Mouse (Mus musculus) lung, embryonic 14.5 days (tissue): ENCODE results near the gene Dclk1. TPM values are rescaled to one million over a fixed set of nuclear protein-coding genes. Genes with fewer than 3 reads are reported as not detected.

Experiments used
- ATAC-seq: fragments of 200-750 bp; cut with Nextera tagmentation; 2 replicates; pipeline ENCODE4 v1.8.0; 2017; ENCODE audit warnings: mild to moderate bottlenecking, moderate TSS enrichment, moderate library complexity; ENCODE audit not compliant: insufficient read depth
- DNase-seq: peaks from one replicate; pipeline ENCODE4 v3.0.0-alpha.2; 2015
- H3K27ac ChIP-seq: fragments of 300-500 bp; sonication (generic); 2 replicates; pipeline ENCODE4 v1.5.1; 2014; ENCODE audit warnings: low read depth, mild to moderate bottlenecking, moderate library complexity
- H3K27me3 ChIP-seq: fragments of 300-500 bp; sonication (generic); 2 replicates; pipeline ENCODE4 v1.6.1; 2014; ENCODE audit warnings: low read length, control low read depth; ENCODE audit not compliant: insufficient read depth
- H3K36me3 ChIP-seq: fragments of 300-500 bp; sonication (generic); 2 replicates; pipeline ENCODE4 v1.6.1; 2014; ENCODE audit warnings: control low read depth; ENCODE audit not compliant: insufficient read depth
- H3K4me1 ChIP-seq: fragments of 300-500 bp; sonication (generic); 2 replicates; pipeline ENCODE4 v1.6.1; 2014; ENCODE audit warnings: antibody characterized with exemption, control low read depth; ENCODE audit not compliant: insufficient read depth
- H3K4me2 ChIP-seq: fragments of 300-500 bp; sonication (generic); 2 replicates; pipeline ENCODE4 v1.6.1; 2014; ENCODE audit warnings: mild to moderate bottlenecking
- H3K4me3 ChIP-seq: fragments of 300-500 bp; sonication (generic); 2 replicates; pipeline ENCODE4 v1.5.1; 2014; ENCODE audit warnings: low read depth, low read length
- H3K9ac ChIP-seq: fragments of 300-500 bp; sonication (generic); 2 replicates; pipeline ENCODE4 v1.6.1; 2014
- H3K9me3 ChIP-seq: fragments of 300-500 bp; sonication (generic); 2 replicates; pipeline ENCODE4 v1.6.1; 2016; ENCODE audit warnings: low read depth, low read length, control low read depth
- CTCF ChIP-seq: IDR thresholded peaks from 2 replicates; pipeline ENCODE4 v1.5.1; 2016; ENCODE audit warnings: antibody characterized with exemption, low read depth
- WGBS: fragments of 180-500 bp; shearing (Covaris S2); extraction: QIAGEN DNeasy Blood & Tissue Kit; methylation state at CpG from one replicate; pipeline ENCODE4 v1.1.7; 2014; 5-methylcytosine and 5-hydroxymethylcytosine counted together
- polyA plus RNA-seq: library from polyadenylated mRNA; unstranded; fragments of >200 nt; fragmentation: Nextera tagmentation; extraction: Ambion mirVana; gene quantifications from 2 replicates; pipeline ENCODE4 v1.2.1, GENCODE M21; 2014

Dclk1 gene
- polyA plus RNA-seq, 1 experiment from 2014 or later, result 11.3 TPM

GRCm38 (mm10) chr3:55419334-55419733 is 177.2 kb downstream of the Dclk1 start:
- H3K27ac ChIP-seq, result no peak overlapping the region
- H3K36me3 ChIP-seq, result no peaks in the 10 kb centered on the region
- H3K27me3 ChIP-seq, result no peaks in the 10 kb centered on the region
- peaks cover 10% of the 10 kb centered on the region; the same call in 1 of the 2 replicates for H3K4me1 ChIP-seq
- H3K9ac ChIP-seq, result no peak overlapping the region
- no peak for ATAC-seq
- no peak overlapping the region for H3K4me3 ChIP-seq
- H3K4me2 ChIP-seq, result no peak overlapping the region
- TF ChIP-seq CTCF, result no peak
- 20% methylated on average over 3 of the region's 3 CpGs for WGBS
- no peak for DNase-seq
- H3K9me3 ChIP-seq, result no peaks in the 10 kb centered on the region

- WGBS, result 38% methylated on average over 8 of the region's 8 CpGs
- ATAC-seq (peak; percentile 50; the same call in 1 of the 2 replicates), DNase-seq (peak; percentile 58)
Observed at GRCm38 (mm10) chr3:55420436-55421083, 178.4 kb downstream of the Dclk1 start.

DNA sequence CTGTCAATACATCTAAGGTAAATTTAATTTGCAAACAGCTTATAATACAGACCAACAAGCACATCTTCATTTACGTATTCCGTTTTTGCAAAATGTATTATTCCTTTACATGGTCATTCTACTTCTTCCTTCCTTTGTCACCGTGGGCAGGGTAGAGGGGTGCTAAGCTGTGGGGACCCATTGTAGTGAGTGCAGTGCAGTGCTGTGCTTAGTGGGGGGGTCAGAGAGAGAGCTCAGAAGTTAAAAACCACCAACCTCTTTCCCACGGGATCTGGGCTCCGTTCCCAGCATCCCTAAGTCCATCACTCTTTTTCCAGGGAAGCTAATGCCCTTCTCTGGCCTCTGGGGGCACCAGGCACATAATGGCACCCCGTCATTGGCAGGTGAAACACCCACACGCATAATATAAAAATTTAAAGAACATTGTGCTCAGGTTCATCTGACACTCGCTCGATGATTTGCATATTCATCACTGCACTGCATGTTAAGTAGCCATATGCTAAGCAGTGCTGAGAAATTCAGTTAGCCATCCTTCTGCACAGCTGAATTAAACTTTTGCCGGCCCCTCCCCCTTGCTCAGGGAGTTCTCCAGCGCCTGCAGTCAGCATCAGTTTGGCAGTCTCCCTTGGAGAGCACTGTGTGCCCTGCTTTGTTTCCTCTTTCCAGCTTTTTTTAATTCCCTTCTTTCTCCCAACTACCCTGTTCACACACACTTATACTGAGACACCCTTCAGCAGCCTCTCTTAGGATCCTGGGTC is 181.7 kb downstream of the Dclk1 start:
- TF ChIP-seq CTCF, result no peak
- DNase-seq (peak; percentile 53), ATAC-seq (peak; percentile 66; the same call in 1 of the 2 replicates)
- H3K4me2 ChIP-seq, result no peak overlapping the region
- no peaks in the 10 kb centered on the region for H3K9me3 ChIP-seq
- H3K36me3 ChIP-seq, result no peaks in the 10 kb centered on the region
- peaks cover 9% of the 10 kb centered on the region; the same call in 1 of the 2 replicates for H3K4me1 ChIP-seq
- H3K27ac ChIP-seq, result no peak overlapping the region
- no peak overlapping the region for H3K9ac ChIP-seq
- no peaks in the 10 kb centered on the region for H3K27me3 ChIP-seq
- 28% methylated on average over 11 of the region's 11 CpGs for WGBS
- H3K4me3 ChIP-seq, result no peak overlapping the region

More at GRCm38 (mm10) chr3:55420436-55421083, 178.4 kb downstream of the Dclk1 start:
- Histone ChIP-seq H3K27ac (no peak overlapping the region), H3K9ac (no peak overlapping the region), H3K4me3 (no peak overlapping the region), H3K27me3 (no peaks in the 10 kb centered on the region), H3K36me3 (no peaks in the 10 kb centered on the region), H3K4me1 (peaks cover 10% of the 10 kb centered on the region; the same call in 1 of the 2 replicates), H3K9me3 (no peaks in the 10 kb centered on the region), H3K4me2 (no peak overlapping the region)
- TF ChIP-seq CTCF, result no peak

DNA sequence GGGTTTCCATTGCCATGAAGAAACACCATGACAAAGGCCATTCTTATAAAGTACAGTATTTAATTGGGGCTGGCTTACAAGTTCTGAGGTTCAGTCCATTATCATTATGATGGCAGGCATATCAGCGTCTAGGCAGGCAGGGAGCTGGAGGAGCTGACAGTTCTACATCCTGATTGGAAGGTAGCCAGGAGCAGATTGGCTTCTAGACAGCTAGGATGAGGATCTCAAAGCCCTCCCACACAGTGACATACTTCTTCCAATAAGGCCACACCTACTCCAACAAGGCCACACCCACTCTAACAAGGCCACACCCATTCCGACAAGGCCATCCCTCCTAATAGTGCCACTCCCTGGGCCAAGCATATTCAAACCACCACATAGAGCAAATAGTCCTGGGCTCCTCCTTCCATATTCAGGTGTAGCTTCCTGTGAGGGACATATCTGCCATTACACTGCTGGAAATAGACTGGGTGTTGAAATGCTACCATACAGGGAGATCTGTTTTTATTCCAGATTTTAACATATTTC is 187.9 kb downstream of the Dclk1 start:
- Histone ChIP-seq H3K4me1 (no peaks in the 10 kb centered on the region), H3K9ac (no peak overlapping the region), H3K4me3 (no peak overlapping the region), H3K9me3 (no peaks in the 10 kb centered on the region), H3K27me3 (no peaks in the 10 kb centered on the region), H3K4me2 (no peak overlapping the region), H3K27ac (no peak overlapping the region), H3K36me3 (no peaks in the 10 kb centered on the region)
- TF ChIP-seq CTCF, result no peak
- 81% methylated on average over 2 of the region's 2 CpGs for WGBS
- DNase-seq, result no peak
- no peak for ATAC-seq

GRCm38 (mm10) chr3:55431223-55431622 is 189.1 kb downstream of the Dclk1 start:
- H3K4me3 ChIP-seq, result no peak overlapping the region
- no peak overlapping the region for H3K9ac ChIP-seq
- H3K27ac ChIP-seq, result no peak overlapping the region
- TF ChIP-seq CTCF, result no peak
- no peak for DNase-seq
- no peak overlapping the region for H3K4me2 ChIP-seq
- no peaks in the 10 kb centered on the region for H3K27me3 ChIP-seq
- H3K9me3 ChIP-seq, result no peaks in the 10 kb centered on the region
- no peaks in the 10 kb centered on the region for H3K4me1 ChIP-seq
- ATAC-seq, result no peak
- WGBS, result 80% methylated on average over 3 of the region's 3 CpGs
- no peaks in the 10 kb centered on the region for H3K36me3 ChIP-seq

DNA sequence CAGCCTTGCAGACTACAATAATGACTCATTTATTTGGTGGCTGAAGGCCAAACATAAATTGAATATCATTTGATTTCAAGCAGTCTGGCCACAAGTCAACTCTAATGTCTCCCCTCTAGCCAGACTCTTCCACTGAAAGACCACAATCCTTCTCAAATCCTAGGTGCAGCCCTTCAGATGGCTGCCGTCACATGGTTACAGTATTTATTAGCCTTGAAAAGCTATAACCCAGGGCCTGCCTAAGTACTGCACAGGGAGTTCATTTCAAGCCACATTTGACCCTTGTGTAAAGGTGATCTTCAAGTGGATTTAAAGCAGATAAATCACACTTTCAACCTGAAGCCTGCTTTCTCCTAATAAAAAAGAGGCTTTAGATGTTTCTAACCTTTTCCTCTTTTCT is 192.1 kb downstream of the Dclk1 start:
- no peak for ATAC-seq
- H3K27me3 ChIP-seq, result no peaks in the 10 kb centered on the region
- no peak overlapping the region for H3K4me3 ChIP-seq
- no peaks in the 10 kb centered on the region for H3K9me3 ChIP-seq
- no peak overlapping the region for H3K9ac ChIP-seq
- no peaks in the 10 kb centered on the region for H3K36me3 ChIP-seq
- TF ChIP-seq CTCF, result no peak
- WGBS, result 63% methylated on average over 1 of the region's 1 CpGs
- DNase-seq, result no peak
- H3K4me1 ChIP-seq, result no peaks in the 10 kb centered on the region
- no peak overlapping the region for H3K4me2 ChIP-seq
- no peak overlapping the region for H3K27ac ChIP-seq

- no peaks in the 10 kb centered on the region for H3K9me3 ChIP-seq
- no peak overlapping the region for H3K4me2 ChIP-seq
- H3K9ac ChIP-seq, result no peak overlapping the region
- TF ChIP-seq CTCF, result no peak
- H3K36me3 ChIP-seq, result no peaks in the 10 kb centered on the region
- no peak for DNase-seq
- H3K27ac ChIP-seq, result no peak overlapping the region
- H3K27me3 ChIP-seq, result no peaks in the 10 kb centered on the region
- no peaks in the 10 kb centered on the region for H3K4me1 ChIP-seq
- ATAC-seq, result no peak
- no peak overlapping the region for H3K4me3 ChIP-seq
- WGBS, result 76% methylated on average over 7 of the region's 7 CpGs
Observed at GRCm38 (mm10) chr3:55438824-55439446, 196.8 kb downstream of the Dclk1 start.
